Mouse (Mus musculus) liver, embryonic 14.5 days (tissue): ENCODE measurements around the gene Stra6l. TPM values are rescaled to one million over a fixed set of nuclear protein-coding genes. Genes with fewer than 3 reads are reported as not detected.

Experiments
- ATAC-seq: fragments of 200-750 bp; cut with Nextera tagmentation; 2 replicates; pipeline ENCODE4 v1.8.0; 2017; ENCODE audit warnings: moderate number of reproducible peaks, mild to moderate bottlenecking, moderate library complexity; ENCODE audit not compliant: insufficient read depth
- DNase-seq, 3 experiments: peaks; one replicate each; pipeline ENCODE4 v3.0.0-alpha.2; 2012 to 2013; ENCODE audit warnings: low read depth in 3 of 3, low spot score in 3 of 3
- H3K27ac ChIP-seq: fragments of 300-500 bp; sonication (generic); 2 replicates; pipeline ENCODE4 v1.5.1; 2014; ENCODE audit warnings: moderate library complexity, mild to moderate bottlenecking, control low read depth, inconsistent platforms
- H3K27me3 ChIP-seq: fragments of 300-500 bp; sonication (generic); 2 replicates; pipeline ENCODE4 v1.6.1; 2014; ENCODE audit warnings: mild to moderate bottlenecking, low read length, moderate library complexity; ENCODE audit not compliant: control insufficient read depth, insufficient read depth
- H3K36me3 ChIP-seq: fragments of 300-500 bp; sonication (generic); replicated peaks from 2 replicates; pipeline ENCODE4 v1.6.1; 2014; ENCODE audit warnings: low read depth; ENCODE audit not compliant: control insufficient read depth, insufficient read depth
- H3K4me1 ChIP-seq, 2 experiments: fragments of 200-500 bp in 1 of 2; fragments of 300-500 bp in 1 of 2; sonication (generic) in 1 of 2; replicated peaks; 2 replicates each; pipeline ENCODE4 v1.6.1; 2012 to 2014; ENCODE audit warnings: antibody characterized with exemption in 1 of 2, inconsistent platforms in 1 of 2, low read length in 1 of 2; ENCODE audit not compliant: control insufficient read depth in 2 of 2, insufficient read depth in 2 of 2
- H3K4me2 ChIP-seq: fragments of 300-500 bp; sonication (generic); 2 replicates; pipeline ENCODE4 v1.6.1; 2014; ENCODE audit warnings: low read depth, mild to moderate bottlenecking, control low read depth, moderate library complexity
- H3K4me3 ChIP-seq, 2 experiments: fragments of 200-500 bp in 1 of 2; fragments of 300-500 bp in 1 of 2; sonication (generic) in 1 of 2; 2 replicates each; pipeline ENCODE4 v1.5.1; 2012 to 2014; ENCODE audit warnings: low read depth in 2 of 2, low read length in 2 of 2, mild to moderate bottlenecking in 2 of 2, control low read depth in 1 of 2, inconsistent platforms in 1 of 2, moderate library complexity in 1 of 2; ENCODE audit not compliant: insufficient read depth in 1 of 2
- H3K9ac ChIP-seq: fragments of 300-500 bp; sonication (generic); replicated peaks from 2 replicates; pipeline ENCODE4 v1.6.1; 2014; ENCODE audit warnings: mild to moderate bottlenecking, control low read depth, moderate library complexity
- H3K9me3 ChIP-seq: fragments of 300-500 bp; sonication (generic); 2 replicates; pipeline ENCODE4 v1.6.1; 2016; ENCODE audit warnings: low read length, mixed read lengths; ENCODE audit not compliant: control insufficient read depth
- CTCF ChIP-seq: IDR thresholded peaks from 2 replicates; pipeline ENCODE4 v1.5.1; 2016; ENCODE audit warnings: antibody characterized with exemption, low read depth, control low read depth
- EP300 ChIP-seq: IDR thresholded peaks from 2 replicates; pipeline ENCODE4 v1.6.1; 2016; ENCODE audit warnings: antibody characterized with exemption, low read depth
- WGBS: fragments of 180-500 bp; shearing (Covaris S2); extraction: QIAGEN DNeasy Blood & Tissue Kit; methylation state at CpG from one replicate; pipeline ENCODE4 v1.1.7; 2014; ENCODE audit not compliant: insufficient replicate concordance; 5-methylcytosine and 5-hydroxymethylcytosine counted together
- polyA plus RNA-seq, 2 experiments: library from polyadenylated mRNA; depleted of rRNA in 1 of 2; stranded (reverse) in 1 of 2; unstranded in 1 of 2; fragments of >200 nt; fragmentation: Nextera tagmentation in 1 of 2; extraction: Ambion mirVana in 1 of 2; gene quantifications; 2 replicates each; pipeline versions ENCODE4 v1.2.1 to v1.2.3; 2012 to 2014

Stra6l gene
- polyA plus RNA-seq, 2 experiments, result 4.4 to 4.6 TPM

DNA sequence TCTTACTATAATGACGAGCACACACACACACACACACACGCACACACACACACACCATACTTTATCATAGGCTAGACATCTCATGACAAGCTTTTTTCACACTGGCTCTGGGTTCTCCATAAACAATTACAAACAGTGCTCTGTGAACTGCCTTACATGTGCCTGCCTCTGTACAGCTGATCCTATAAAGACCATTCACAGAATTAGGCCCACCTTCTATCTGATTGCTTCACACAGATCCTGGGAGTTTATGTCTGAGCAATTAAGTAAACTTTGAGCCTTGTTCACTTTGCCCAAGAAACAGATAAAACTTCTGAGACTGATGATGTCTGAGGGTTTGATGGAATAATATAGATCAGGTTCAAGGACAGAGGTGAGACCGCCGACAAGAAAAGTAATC is 63.4 kb downstream of the Stra6l start:
- Histone ChIP-seq H3K27me3 (no peaks in the 10 kb centered on the region), H3K36me3 (no peaks in the 10 kb centered on the region), H3K4me2 (no peak overlapping the region), H3K9ac (no peak overlapping the region), H3K27ac (no peak overlapping the region), H3K4me1 (no peaks in the 10 kb centered on the region), H3K4me3 (no peak overlapping the region), H3K9me3 (no peaks in the 10 kb centered on the region)
- DNase-seq (no peak), ATAC-seq (no peak)
- TF ChIP-seq EP300 (no peak), CTCF (no peak)
- WGBS, result 72% methylated on average over 4 of the region's 4 CpGs

DNA sequence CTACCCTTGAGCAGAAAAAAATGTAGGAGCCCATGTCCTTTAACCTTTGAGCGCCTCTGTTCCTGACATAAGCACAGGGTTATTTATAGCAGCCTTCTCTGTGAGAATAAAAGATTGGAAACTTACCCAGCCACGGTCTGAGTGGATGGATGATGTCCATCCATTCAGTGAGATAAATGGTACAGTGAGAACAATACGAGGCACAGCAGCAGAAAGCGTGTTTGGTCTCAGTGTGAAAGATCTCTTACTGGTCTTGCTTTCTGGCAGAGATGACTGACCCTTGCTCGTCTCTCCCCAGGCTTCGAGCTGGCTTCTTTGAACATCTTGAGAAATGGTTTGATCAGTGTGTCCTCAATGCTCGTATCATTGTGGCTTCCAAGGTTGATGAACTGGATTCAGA is 68.6 kb downstream of the Stra6l start:
- no peaks in the 10 kb centered on the region for H3K9me3 ChIP-seq
- no peak overlapping the region for H3K4me3 ChIP-seq
- no peak overlapping the region for H3K9ac ChIP-seq
- H3K27me3 ChIP-seq, result no peaks in the 10 kb centered on the region
- no peak overlapping the region for H3K4me2 ChIP-seq
- H3K36me3 ChIP-seq, result no peaks in the 10 kb centered on the region
- WGBS, result 57% methylated on average over 7 of the region's 7 CpGs
- TF ChIP-seq EP300 (no peak), CTCF (no peak)
- H3K27ac ChIP-seq, result no peak overlapping the region
- no peaks in the 10 kb centered on the region for H3K4me1 ChIP-seq
- no peak for ATAC-seq
- DNase-seq, result no peak

DNA sequence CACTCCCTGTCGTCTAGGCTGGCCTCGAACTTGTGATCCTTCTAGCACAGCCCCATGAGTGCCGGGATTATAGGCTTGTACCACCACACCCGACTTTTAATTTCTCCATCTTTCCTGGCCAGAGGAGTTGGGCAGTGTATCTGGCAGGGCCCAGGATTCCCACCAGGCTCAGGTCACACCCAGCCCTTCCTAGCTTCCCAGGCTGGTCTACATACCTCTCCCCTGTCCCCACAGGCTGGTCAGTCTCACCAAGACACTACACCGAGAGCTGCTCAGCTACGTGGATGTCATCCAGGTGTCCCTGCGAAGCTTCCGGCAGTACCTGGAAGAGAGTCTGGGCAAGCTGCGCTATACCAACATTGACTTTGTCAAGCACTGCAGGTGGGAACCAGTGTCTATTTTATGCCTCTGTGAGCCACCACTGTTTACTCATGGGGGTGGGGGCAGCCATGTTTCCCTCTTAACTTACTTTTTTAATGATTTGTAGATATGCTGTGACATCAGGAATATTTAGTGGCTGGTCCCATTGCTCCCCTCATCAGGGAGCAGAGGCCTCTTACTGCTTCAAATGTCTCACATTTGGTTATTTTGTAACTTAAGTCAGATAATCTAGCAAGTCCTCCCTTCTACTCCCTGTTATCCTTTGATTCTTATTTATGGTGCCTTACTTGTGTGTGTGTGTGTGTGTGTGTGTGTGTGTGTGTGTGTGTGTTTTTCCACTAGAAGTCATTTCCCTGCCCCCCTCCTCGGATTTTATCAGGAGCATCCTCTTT is 73.4 kb downstream of the Stra6l start:
- H3K9me3 ChIP-seq, result no peaks in the 10 kb centered on the region
- WGBS, result 61% methylated on average over 10 of the region's 10 CpGs
- DNase-seq (no peak), ATAC-seq (no peak)
- H3K27me3 ChIP-seq, result no peaks in the 10 kb centered on the region
- no peaks in the 10 kb centered on the region for H3K4me1 ChIP-seq
- H3K27ac ChIP-seq, result no peak overlapping the region
- no peaks in the 10 kb centered on the region for H3K36me3 ChIP-seq
- no peak overlapping the region for H3K9ac ChIP-seq
- TF ChIP-seq EP300, result no peak
- no peak overlapping the region for H3K4me2 ChIP-seq
- H3K4me3 ChIP-seq, result no peak overlapping the region

DNA sequence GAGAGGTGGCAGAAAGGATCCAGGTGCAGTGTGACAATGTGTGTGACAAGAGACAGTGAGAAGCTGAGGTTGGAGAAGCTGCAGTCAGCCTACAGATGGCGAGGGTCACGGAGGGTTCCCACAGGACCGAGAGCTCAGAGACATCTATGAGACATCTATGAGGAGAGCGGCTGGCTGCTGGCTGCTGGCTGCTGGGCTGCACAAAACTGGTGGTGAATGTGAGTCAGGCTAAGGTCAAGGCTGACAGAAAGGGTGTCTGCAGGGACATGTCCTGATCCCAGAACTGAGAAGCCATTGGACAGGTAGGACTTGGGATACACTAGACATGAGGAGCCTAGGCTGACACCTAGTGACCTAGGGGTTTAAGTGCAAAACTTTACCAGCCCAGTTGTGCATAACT is 75.5 kb downstream of the Stra6l start:
- no peak for ATAC-seq
- no peak for TF ChIP-seq EP300
- WGBS, result 74% methylated on average over 4 of the region's 4 CpGs

DNA sequence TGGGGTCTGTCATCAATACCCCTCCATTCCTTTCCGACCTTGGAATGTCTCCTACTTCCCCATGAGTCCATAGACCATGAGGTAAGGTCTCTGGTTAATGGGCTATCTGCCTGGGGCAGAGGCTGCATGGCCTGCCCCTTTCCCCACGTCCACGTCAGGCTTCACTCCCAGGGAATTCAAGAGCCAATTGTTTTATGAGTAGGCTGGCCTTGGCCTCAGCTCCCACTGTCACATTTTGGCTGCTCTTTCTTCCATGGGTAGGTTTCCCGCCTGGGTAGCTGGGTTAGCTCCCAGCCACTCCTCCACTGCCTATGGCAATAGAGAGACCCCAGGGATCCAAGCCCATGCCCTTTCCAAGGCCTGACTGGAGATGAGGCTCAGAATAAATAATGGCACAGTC is 80.1 kb downstream of the Stra6l start:
- no peak for DNase-seq

More for the DNA sequence above, 75.5 kb downstream of the Stra6l start:
- Histone ChIP-seq H3K4me3 (no peak overlapping the region), H3K9me3 (no peaks in the 10 kb centered on the region), H3K4me2 (no peak overlapping the region), H3K4me1 (no peaks in the 10 kb centered on the region), H3K27me3 (no peaks in the 10 kb centered on the region), H3K36me3 (no peaks in the 10 kb centered on the region), H3K9ac (no peak overlapping the region), H3K27ac (no peak overlapping the region)
- no peak for DNase-seq

More for the DNA sequence above, 80.1 kb downstream of the Stra6l start:
- no peak overlapping the region for H3K9ac ChIP-seq
- TF ChIP-seq EP300, result no peak
- TF ChIP-seq CTCF, result no peak
- no peaks in the 10 kb centered on the region for H3K27me3 ChIP-seq
- H3K9me3 ChIP-seq, result no peaks in the 10 kb centered on the region
- H3K27ac ChIP-seq, result no peak overlapping the region
- WGBS, result 52% methylated on average over 4 of the region's 4 CpGs
- ATAC-seq, result no peak
- no peaks in the 10 kb centered on the region for H3K36me3 ChIP-seq
- no peaks in the 10 kb centered on the region for H3K4me1 ChIP-seq
- H3K4me2 ChIP-seq, result no peak overlapping the region
- no peak overlapping the region for H3K4me3 ChIP-seq

Other genes with a start within 250 kb of the Stra6l start
- gene Aldh1b1, start 49.6 kb upstream of the Stra6l start, polyA plus RNA-seq (2012; rRNA removed), result 26.8 and 30.5 TPM in 2 replicates
- 23.4 and 28.3 TPM in 2 replicates for gene Aldh1b1, start 49.6 kb upstream of the Stra6l start, polyA plus RNA-seq (2014; fragmentation: Nextera tagmentation; extraction: Ambion mirVana)
- gene Igfbpl1, start 21.7 kb upstream of the Stra6l start, polyA plus RNA-seq (2012; rRNA removed), result 0.03 and 0.69 TPM in 2 replicates
- not detected in 2 replicates for gene Igfbpl1, start 21.7 kb upstream of the Stra6l start, polyA plus RNA-seq (2014; fragmentation: Nextera tagmentation; extraction: Ambion mirVana)
- gene Ccdc180, start 41.6 kb downstream of the Stra6l start, polyA plus RNA-seq (2012; rRNA removed), result 0.01 TPM in 2 replicates
- 0.06 and 0.08 TPM in 2 replicates for gene Ccdc180, start 41.6 kb downstream of the Stra6l start, polyA plus RNA-seq (2014; fragmentation: Nextera tagmentation; extraction: Ambion mirVana)
- gene Tdrd7, start 116.7 kb downstream of the Stra6l start, polyA plus RNA-seq (2012; rRNA removed), result 3.1 and 5.0 TPM in 2 replicates
- gene Tdrd7, start 116.7 kb downstream of the Stra6l start, polyA plus RNA-seq (2014; fragmentation: Nextera tagmentation; extraction: Ambion mirVana), result 7.6 and 7.9 TPM in 2 replicates
- 20.8 and 32.2 TPM in 2 replicates for gene Tmod1, start 190.3 kb downstream of the Stra6l start, polyA plus RNA-seq (2012; rRNA removed)
- 41.7 and 44.8 TPM in 2 replicates for gene Tmod1, start 190.3 kb downstream of the Stra6l start, polyA plus RNA-seq (2014; fragmentation: Nextera tagmentation; extraction: Ambion mirVana)